Mouse (Mus musculus) G1E (cell line): ENCODE measurements around the gene Dnajb1. TPM values are rescaled to one million over a fixed set of nuclear protein-coding genes. Genes with fewer than 3 reads are reported as not detected.

Experiments
- ATAC-seq: 2 replicates; pipeline ENCODE4 v1.8.0; 2016; ENCODE audit warnings: mild to moderate bottlenecking; ENCODE audit not compliant: insufficient number of reproducible peaks, poor library complexity, low FRiP score, severe bottlenecking; ENCODE audit errors: extremely low read depth
- DNase-seq: peaks from one replicate; pipeline ENCODE4 v3.0.0; 2012; ENCODE audit warnings: low spot score
- H3K27me3 ChIP-seq: 2 replicates; pipeline ENCODE4 v1.6.1; 2012; ENCODE audit warnings: mild to moderate bottlenecking, low read length, inconsistent platforms; ENCODE audit not compliant: insufficient read depth
- H3K36me3 ChIP-seq: replicated peaks from 2 replicates; pipeline ENCODE3; 2012; ENCODE audit warnings: mild to moderate bottlenecking, inconsistent platforms
- H3K4me1 ChIP-seq: 2 replicates; pipeline ENCODE4 v1.6.1; 2012; ENCODE audit warnings: low read depth, low read length, inconsistent platforms, mixed read lengths; ENCODE audit not compliant: insufficient read depth
- H3K4me3 ChIP-seq: 2 replicates; pipeline ENCODE4 v1.5.1; 2012; ENCODE audit warnings: low read depth, mild to moderate bottlenecking, inconsistent platforms, low read length, moderate library complexity, mixed read lengths
- H3K9me3 ChIP-seq: replicated peaks from 2 replicates; pipeline ENCODE4 v1.6.1; 2012; ENCODE audit warnings: inconsistent platforms
- CTCF ChIP-seq: IDR thresholded peaks from 2 replicates; pipeline ENCODE4 v1.5.1; 2012; ENCODE audit warnings: low read depth, low read length, inconsistent platforms, mixed read lengths
- GATA1 ChIP-seq: IDR thresholded peaks from 2 replicates; pipeline ENCODE4 v1.6.1; 2012; ENCODE audit warnings: borderline replicate concordance, low read length, inconsistent platforms, mixed read lengths
- GATA2 ChIP-seq: IDR thresholded peaks from 2 replicates; pipeline ENCODE4 v1.6.1; 2012; ENCODE audit warnings: low read depth, low read length, inconsistent platforms, borderline replicate concordance
- POLR2AphosphoS5 ChIP-seq: IDR thresholded peaks from 2 replicates; pipeline ENCODE4 v1.6.1; 2012; ENCODE audit warnings: low read depth, low read length, inconsistent platforms; ENCODE audit not compliant: insufficient replicate concordance
- TAL1 ChIP-seq: conservative IDR thresholded peaks from 2 replicates; pipeline ENCODE4 v1.6.1; 2012; ENCODE audit warnings: low read depth, low read length, inconsistent platforms, mixed read lengths
- polyA plus RNA-seq: library from polyadenylated mRNA; stranded (reverse); fragments of >175 nt; gene quantifications from 2 replicates; pipeline ENCODE4 v1.2.3, GENCODE M21; 2012
- total RNA-seq, 2 experiments: library from RNA; stranded (forward) in 1 of 2; stranded (reverse) in 1 of 2; fragments of 200-1000 nt in 1 of 2; fragments of >200 nt in 1 of 2; fragmentation: Nextera tagmentation in 1 of 2; gene quantifications; 2 replicates each; pipeline ENCODE4 v1.2.3; 2014 to 2017

Gene Dnajb1
- total and polyA plus RNA-seq, 3 experiments, result 36.0 to 44.8 (median 37.8) TPM

GRCm38 (mm10) chr8:83660995-83661680 is 53.1 kb downstream of the Dnajb1 start:
- TF ChIP-seq POLR2AphosphoS5 (no peak), TAL1 (no peak), GATA1 (no peak), GATA2 (no peak), CTCF (no peak)
- no peaks in the 10 kb centered on the region for H3K27me3 ChIP-seq
- H3K36me3 ChIP-seq, result peaks cover 73% of the 10 kb centered on the region
- ATAC-seq (no peak), DNase-seq (no peak)
- no peak overlapping the region for H3K4me3 ChIP-seq
- H3K9me3 ChIP-seq, result no peaks in the 10 kb centered on the region
- H3K4me1 ChIP-seq, result peaks cover 22% of the 10 kb centered on the region

Other genes with a start within 250 kb of the Dnajb1 start
- not detected in 2 replicates for gene Clgn, start 218.3 kb upstream of the Dnajb1 start, total RNA-seq (2014; fragmentation: Nextera tagmentation)
- gene Clgn, start 218.3 kb upstream of the Dnajb1 start, total RNA-seq (2017), result under 0.01 TPM in 2 replicates
- not detected in 2 replicates for gene Clgn, start 218.3 kb upstream of the Dnajb1 start, polyA plus RNA-seq
- gene Scoc, start 149.8 kb upstream of the Dnajb1 start, total RNA-seq (2014; fragmentation: Nextera tagmentation), result 69.1 and 80.0 TPM in 2 replicates
- 16.1 and 17.0 TPM in 2 replicates for gene Scoc, start 149.8 kb upstream of the Dnajb1 start, total RNA-seq (2017)
- 0.84 and 1.9 TPM in 2 replicates for gene Scoc, start 149.8 kb upstream of the Dnajb1 start, polyA plus RNA-seq
- not detected in 2 replicates for gene Olfr370, start 72.4 kb upstream of the Dnajb1 start, total RNA-seq (2014; fragmentation: Nextera tagmentation)
- 0.12 and 0.22 TPM in 2 replicates for gene Olfr370, start 72.4 kb upstream of the Dnajb1 start, total RNA-seq (2017)
- gene Olfr370, start 72.4 kb upstream of the Dnajb1 start, polyA plus RNA-seq, result not detected in 2 replicates
- gene Ndufb7, start 41.5 kb upstream of the Dnajb1 start, total RNA-seq (2014; fragmentation: Nextera tagmentation), result 37.5 and 68.9 TPM in 2 replicates
- gene Ndufb7, start 41.5 kb upstream of the Dnajb1 start, total RNA-seq (2017), result 144 and 194 TPM in 2 replicates
- 213 and 233 TPM in 2 replicates for gene Ndufb7, start 41.5 kb upstream of the Dnajb1 start, polyA plus RNA-seq
- gene Tecr, start 222 bp upstream of the Dnajb1 start, total RNA-seq (2014; fragmentation: Nextera tagmentation), result 305 and 398 TPM in 2 replicates
- gene Tecr, start 222 bp upstream of the Dnajb1 start, total RNA-seq (2017), result 145 and 186 TPM in 2 replicates
- 168 and 216 TPM in 2 replicates for gene Tecr, start 222 bp upstream of the Dnajb1 start, polyA plus RNA-seq
- gene Gipc1, start 44.5 kb downstream of the Dnajb1 start, total RNA-seq (2014; fragmentation: Nextera tagmentation), result 27.7 and 37.7 TPM in 2 replicates
- 25.3 and 27.7 TPM in 2 replicates for gene Gipc1, start 44.5 kb downstream of the Dnajb1 start, total RNA-seq (2017)
- gene Gipc1, start 44.5 kb downstream of the Dnajb1 start, polyA plus RNA-seq, result 65.3 and 78.0 TPM in 2 replicates
- gene Ptger1, start 58.5 kb downstream of the Dnajb1 start, total RNA-seq (2014; fragmentation: Nextera tagmentation), result 1.1 TPM in 1 of 2 replicates, not detected in the other
- gene Ptger1, start 58.5 kb downstream of the Dnajb1 start, total RNA-seq (2017), result 1.6 and 1.8 TPM in 2 replicates
- gene Ptger1, start 58.5 kb downstream of the Dnajb1 start, polyA plus RNA-seq, result 0.23 and 0.38 TPM in 2 replicates
- gene Pkn1, start 91.0 kb downstream of the Dnajb1 start, total RNA-seq (2014; fragmentation: Nextera tagmentation), result 104 and 109 TPM in 2 replicates
- gene Pkn1, start 91.0 kb downstream of the Dnajb1 start, total RNA-seq (2017), result 89.4 and 116 TPM in 2 replicates
- gene Pkn1, start 91.0 kb downstream of the Dnajb1 start, polyA plus RNA-seq, result 150 and 153 TPM in 2 replicates
- gene Ddx39, start 107.0 kb downstream of the Dnajb1 start, total RNA-seq (2014; fragmentation: Nextera tagmentation), result 101 and 141 TPM in 2 replicates
- 226 and 266 TPM in 2 replicates for gene Ddx39, start 107.0 kb downstream of the Dnajb1 start, total RNA-seq (2017)
- 58.0 and 77.5 TPM in 2 replicates for gene Ddx39, start 107.0 kb downstream of the Dnajb1 start, polyA plus RNA-seq
- gene Adgre5, start 133.1 kb downstream of the Dnajb1 start, total RNA-seq (2014; fragmentation: Nextera tagmentation), result 223 and 228 TPM in 2 replicates
- gene Adgre5, start 133.1 kb downstream of the Dnajb1 start, total RNA-seq (2017), result 405 and 468 TPM in 2 replicates
- 69.3 and 92.9 TPM in 2 replicates for gene Adgre5, start 133.1 kb downstream of the Dnajb1 start, polyA plus RNA-seq